Mouse (Mus musculus) lung, postnatal 0 days (tissue): Measurements from ENCODE around the gene Vsig10l.

Experiments
- CTCF ChIP-seq: IDR thresholded peaks from 2 replicates; pipeline ENCODE4 v1.5.1; 2016; ENCODE audit warnings: antibody characterized with exemption, mild to moderate bottlenecking
- EP300 ChIP-seq: IDR thresholded peaks from 2 replicates; pipeline ENCODE4 v1.6.1; 2016; ENCODE audit warnings: antibody characterized with exemption, mild to moderate bottlenecking, control low read depth

- TF ChIP-seq CTCF (no peak), EP300 (no peak)
Measured at GRCm38 (mm10) chr7:43449811-43450210, 13.1 kb upstream of the Vsig10l start.
